Mouse (Mus musculus): ENCODE data around the gene Atp6v0b.
A peak's percentile ranks its signal among the peaks of the same experiment; 100 is the strongest.

- no peak for TF ChIP-seq CTCF (IDR thresholded peaks at IDR 0.05)
- TF ChIP-seq EP300 (IDR thresholded peaks at IDR 0.05) = peak; percentile 91
Measured at GRCm38 (mm10) chr4:117906196-117906595, 19.1 kb upstream of the Atp6v0b start.
